Mouse (Mus musculus) left cerebral cortex, postnatal 25 days (tissue): ENCODE results near the gene Olfr136. TPM values are rescaled to one million over a fixed set of nuclear protein-coding genes. Genes with fewer than 3 reads are reported as not detected.

Experiments used
- DNase-seq, 2 experiments: peaks; one replicate each; pipeline ENCODE4 v3.0.0; 2022; ENCODE audit warnings: low spot score in 2 of 2, mixed read lengths in 1 of 2
- intact Hi-C: fragments of 180-260 bp; cut with DNase I; formaldehyde crosslinking; loops from one replicate; pipeline ENCODE4 v1.15.1; 2025
- total RNA-seq, 2 experiments: library from RNA; stranded (reverse); gene quantifications; 2 replicates each; pipeline ENCODE4 v1.2.3; 2021

Gene Olfr136
- total RNA-seq, result not detected

DNA sequence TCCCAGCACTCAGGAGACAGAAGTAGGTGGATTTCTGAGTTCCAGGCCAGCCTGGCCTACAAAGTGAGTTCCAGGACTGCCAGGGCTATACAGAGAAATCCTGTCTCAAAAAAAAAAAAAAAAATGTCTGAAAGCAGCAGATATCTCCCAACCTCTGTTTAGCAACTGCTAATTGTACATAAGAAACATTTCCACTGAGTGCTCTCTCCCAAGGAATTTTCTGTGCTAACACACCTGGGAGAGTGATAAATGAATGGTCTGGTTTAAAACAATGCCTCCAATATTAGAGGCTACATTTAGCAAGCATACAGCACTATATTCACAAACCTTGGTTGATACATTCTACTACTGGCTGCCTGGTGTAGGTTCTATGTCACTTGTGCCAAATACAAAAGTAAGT lies at the start of gene Olfr136:
Gene Olfr136, plus strand, starts transcription at position 301 of the 400 bp plus-strand sequence.
- intact Hi-C loops, result no loop called here
- no peak for DNase-seq

DNA sequence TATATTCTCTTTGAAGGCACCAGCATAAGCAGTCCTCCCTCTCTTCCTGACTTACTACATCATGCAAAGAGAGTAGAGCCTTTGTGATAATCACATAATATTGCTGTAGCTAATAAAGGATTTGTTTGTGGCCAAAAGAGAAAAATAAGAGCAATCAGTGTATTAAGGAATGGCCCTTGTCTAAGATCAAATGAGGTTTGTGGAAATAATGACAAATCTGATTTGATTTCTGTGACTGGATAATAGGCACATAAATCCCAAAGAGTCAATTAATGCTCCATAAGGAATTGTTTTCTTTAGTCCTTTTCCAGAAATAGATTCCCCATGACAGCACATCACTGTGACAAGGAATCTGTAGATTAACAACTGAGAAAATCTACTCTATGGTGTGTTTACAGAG lies 22.2 kb upstream of the Olfr136 start, which contains the start of gene Olfr137:
Gene Olfr137, minus strand, starts transcription at position 101 of the 400 bp plus-strand sequence.
- intact Hi-C loops, result no loop called here
- DNase-seq, result no peak

Other genes starting within 250 kb of the Olfr136 start
- not detected for gene Olfr131, start 241.1 kb upstream of the Olfr136 start, total RNA-seq
- gene Olfr132, start 195.3 kb upstream of the Olfr136 start, total RNA-seq, result not detected
- gene Olfr133, start 184.6 kb upstream of the Olfr136 start, total RNA-seq, result not detected
- gene Olfr134, start 158.4 kb upstream of the Olfr136 start, total RNA-seq, result not detected
- gene Olfr135, start 125.5 kb upstream of the Olfr136 start, total RNA-seq, result not detected
- gene Olfr138, start 68.8 kb upstream of the Olfr136 start, total RNA-seq, result not detected
- gene Olfr137, start 22.3 kb upstream of the Olfr136 start, total RNA-seq, result not detected
- not detected for gene Esp36, start 90.4 kb downstream of the Olfr136 start, total RNA-seq
- gene Esp34, start 224.4 kb downstream of the Olfr136 start, total RNA-seq, result not detected